In genomic region chr17:51461248-51461647, GRCm38 (mm10) we compare ENCODE assay signal across 9 mouse cellular contexts.
A peak's percentile ranks its signal among the peaks of the same experiment; 100 is the strongest.
DNase-seq lines count a peak whose midpoint lies in the region; ATAC-seq and TF ChIP-seq lines count a peak whose summit lies in the region.
"Had no signal": no experiment of that assay in that cellular context is flagged by ENCODE, and none has a peak within 500 bp of the region (broad histone marks: within the 10 kb centered on the region; RNA-seq: fewer than 3 reads in every experiment).

No protein-coding gene starts in this region.

- H3K9ac ChIP-seq in forebrain, embryonic 14.5 days (ENCODE audit: low read length): peak overlapping the region; percentile 44
- H3K9ac ChIP-seq in midbrain, embryonic 14.5 days (replicated peaks; ENCODE audit: low read length): no peak overlapping the region

- H3K27me3 ChIP-seq in forebrain, embryonic 14.5 days (replicated peaks; ENCODE audit: control insufficient read depth, insufficient read depth, low read length): no peaks in the 10 kb centered on the region
- no peaks in the 10 kb centered on the region for H3K27me3 ChIP-seq in midbrain, embryonic 14.5 days (ENCODE audit: control insufficient read depth, insufficient read depth, low read length)

- H3K36me3 ChIP-seq in forebrain, embryonic 14.5 days (ENCODE audit: control insufficient read depth, insufficient read depth, low read length): no peaks in the 10 kb centered on the region
- no peaks in the 10 kb centered on the region for H3K36me3 ChIP-seq in midbrain, embryonic 14.5 days (ENCODE audit: control insufficient read depth, insufficient read depth, low read length)
- H3K36me3 ChIP-seq: G1E had no signal

- intact Hi-C loops in left cerebral cortex, adult 2 months (cut with DNase I): no loop called here
- intact Hi-C loops in left cerebral cortex, postnatal 10 days (cut with DNase I): no loop called here

- DNase-seq in left cerebral cortex, adult 2 months (ENCODE audit: extremely low spot score in 1 of 2, low spot score in 2 of 2): no peak
- DNase-seq in left cerebral cortex, postnatal 10 days (ENCODE audit: extremely low spot score in 1 of 2, low spot score in 2 of 2): no peak
- DNase-seq in embryo, embryonic 11 days: peak; percentile 18
- DNase-seq in forebrain, embryonic 14.5 days (ENCODE audit: low spot score): peak; percentile 55
- peak; percentile 44 for DNase-seq in midbrain, embryonic 14.5 days
- DNase-seq in cerebellum, postnatal 36 days: no peak
- no peak for DNase-seq in cerebellum, adult 18-20 months

- peak overlapping the region; percentile 56 for H3K4me2 ChIP-seq in forebrain, embryonic 14.5 days (ENCODE audit: low read length)
- H3K4me2 ChIP-seq in midbrain, embryonic 14.5 days (ENCODE audit: low read length): peak overlapping the region; percentile 36

- 19% methylated on average over 14 of the region's 14 CpGs for WGBS in forebrain, embryonic 14.5 days
- WGBS in midbrain, embryonic 14.5 days: 48% methylated on average over 14 of the region's 14 CpGs

- 0 out of 2 replicates have a peak, but pooled peaks cover 6% of the 10 kb centered on the region for H3K4me1 ChIP-seq in forebrain, embryonic 14.5 days (ENCODE audit: control insufficient read depth, insufficient read depth, low read length)
- H3K4me1 ChIP-seq in midbrain, embryonic 14.5 days (ENCODE audit: control insufficient read depth, insufficient read depth, low read length): 0 out of 2 replicates have a peak, but pooled peaks cover 6% of the 10 kb centered on the region

- ATAC-seq in forebrain, embryonic 14.5 days: peak; percentile 80
- ATAC-seq in midbrain, embryonic 14.5 days (ENCODE audit: low FRiP score, low TSS enrichment): no peak; the same call in 1 of the 2 replicates
- no peak for ATAC-seq in activated CD4-positive, CD25-positive, alpha-beta regulatory T cell, adult 4 months

- no peaks in the 10 kb centered on the region for H3K9me3 ChIP-seq in forebrain, embryonic 14.5 days (replicated peaks; ENCODE audit: control insufficient read depth, low read length)
- H3K9me3 ChIP-seq in midbrain, embryonic 14.5 days (ENCODE audit: control insufficient read depth, low read length): no peaks in the 10 kb centered on the region

- TF ChIP-seq CTCF in left cerebral cortex, adult 2 months (IDR thresholded peaks at IDR 0.05): no peak

- peak overlapping the region; percentile 31; the same call in 1 of the 2 replicates for H3K4me3 ChIP-seq in left cerebral cortex, adult 2 months
- H3K4me3 ChIP-seq in forebrain, embryonic 14.5 days (ENCODE audit: low read depth, low read length): peak overlapping the region; percentile 32
- peak overlapping the region; percentile 6; the same call in 1 of the 2 replicates for H3K4me3 ChIP-seq in midbrain, embryonic 14.5 days (replicated peaks; ENCODE audit: low read depth, low read length)

- H3K27ac ChIP-seq in left cerebral cortex, adult 2 months: no peak overlapping the region
- H3K27ac ChIP-seq in forebrain, embryonic 14.5 days (ENCODE audit: low read depth, low read length): no peak overlapping the region
- no peak overlapping the region for H3K27ac ChIP-seq in midbrain, embryonic 14.5 days (replicated peaks; ENCODE audit: low read depth, low read length)

Comparison
In these comparisons a context has a peak if more than half of its experiments do, and no peak if none do; other contexts are left out.
1. DNase-seq: peak in embryo, embryonic 11 days (single experiment), forebrain, embryonic 14.5 days (single experiment) and midbrain, embryonic 14.5 days (single experiment); none in left cerebral cortex, adult 2 months (0 of 2), left cerebral cortex, postnatal 10 days (0 of 2), cerebellum, postnatal 36 days (0 of 2) and cerebellum, adult 18-20 months (0 of 2).
2. Peak in every context shown above with its lines, with median percentiles within 50 percentile points of each other: H3K4me3 ChIP-seq.